Mouse (Mus musculus): Measurements from ENCODE around the gene Phlda2.

The Phlda2 gene

DNA sequence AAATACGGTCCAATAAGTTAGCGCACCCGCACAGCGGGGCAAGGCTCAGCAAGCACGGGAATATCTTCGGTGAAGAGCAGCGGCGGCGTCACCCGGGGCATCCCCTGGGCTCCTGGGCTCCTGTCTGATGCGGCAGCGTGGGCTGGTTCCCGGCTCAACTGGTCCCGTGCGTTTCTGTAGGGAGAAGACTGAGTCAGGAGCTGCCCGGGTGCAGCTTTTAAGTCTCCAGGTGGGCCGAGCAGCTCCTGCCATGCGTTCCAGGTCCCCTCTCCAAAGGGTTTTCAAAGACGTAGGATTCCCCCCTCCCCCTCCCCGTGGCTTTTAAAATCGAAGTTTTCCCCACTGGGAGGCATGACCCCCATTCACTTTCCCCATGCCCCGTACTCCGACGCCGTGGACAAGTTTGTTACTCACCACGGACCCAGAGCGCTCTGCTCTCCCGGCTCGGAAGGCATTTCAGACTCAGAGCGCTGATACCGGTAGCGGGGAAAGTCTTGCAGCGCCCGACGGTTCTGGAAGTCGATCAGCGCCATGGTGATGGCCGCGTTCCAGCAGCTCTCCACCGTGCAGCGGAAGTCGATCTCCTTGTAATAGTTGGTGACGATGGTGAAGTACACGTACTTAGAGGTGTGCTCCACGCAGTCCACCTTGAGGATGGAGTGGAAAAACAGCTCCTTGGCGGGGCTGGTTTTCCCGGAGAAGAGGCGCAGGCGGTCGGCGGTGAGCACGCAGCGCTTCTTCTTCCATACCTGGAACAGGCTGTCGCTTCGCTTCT is 1.1 kb downstream of the Phlda2 start:
- DNase-seq: no peak

DNA sequence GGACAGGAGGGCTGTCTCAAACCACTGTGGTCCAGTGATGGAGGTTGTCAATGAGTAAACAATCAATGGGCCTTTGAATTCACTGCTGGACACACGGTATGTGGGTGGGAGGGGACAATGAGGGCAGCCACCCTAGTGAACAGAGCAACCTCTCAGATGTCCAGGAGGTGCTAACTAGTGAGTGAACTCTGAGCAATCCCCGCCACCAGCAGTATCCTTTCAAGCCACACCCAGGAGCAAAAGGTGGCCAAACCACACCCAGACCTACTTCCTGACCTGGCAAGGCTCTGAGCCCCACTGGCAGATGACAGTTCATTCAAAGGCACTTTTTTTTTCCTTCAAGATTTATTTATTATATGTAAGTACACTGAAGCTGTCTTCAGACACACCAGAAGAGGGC is 2.0 kb downstream of the Phlda2 start:
- DNase-seq: no peak

DNA sequence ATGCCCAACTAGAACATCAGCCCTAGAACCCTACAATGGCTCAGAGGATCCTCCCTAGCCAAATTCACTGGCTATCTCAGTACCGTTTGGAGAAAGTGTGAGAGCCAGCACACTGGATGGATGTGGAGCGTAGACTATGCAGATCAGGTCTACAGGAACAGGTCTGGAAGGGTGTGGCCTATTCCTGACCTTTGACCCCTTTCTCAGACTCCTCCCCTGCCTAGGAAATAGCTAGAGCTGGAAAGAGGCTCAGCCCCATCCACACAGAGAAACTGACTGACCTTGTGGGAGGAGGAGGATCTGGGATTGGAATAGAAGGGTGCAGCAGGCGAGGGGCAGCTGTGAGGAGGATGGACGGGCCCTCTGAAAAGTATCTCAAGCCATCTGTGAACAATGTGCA is 4.4 kb downstream of the Phlda2 start:
- DNase-seq: no peak

DNA sequence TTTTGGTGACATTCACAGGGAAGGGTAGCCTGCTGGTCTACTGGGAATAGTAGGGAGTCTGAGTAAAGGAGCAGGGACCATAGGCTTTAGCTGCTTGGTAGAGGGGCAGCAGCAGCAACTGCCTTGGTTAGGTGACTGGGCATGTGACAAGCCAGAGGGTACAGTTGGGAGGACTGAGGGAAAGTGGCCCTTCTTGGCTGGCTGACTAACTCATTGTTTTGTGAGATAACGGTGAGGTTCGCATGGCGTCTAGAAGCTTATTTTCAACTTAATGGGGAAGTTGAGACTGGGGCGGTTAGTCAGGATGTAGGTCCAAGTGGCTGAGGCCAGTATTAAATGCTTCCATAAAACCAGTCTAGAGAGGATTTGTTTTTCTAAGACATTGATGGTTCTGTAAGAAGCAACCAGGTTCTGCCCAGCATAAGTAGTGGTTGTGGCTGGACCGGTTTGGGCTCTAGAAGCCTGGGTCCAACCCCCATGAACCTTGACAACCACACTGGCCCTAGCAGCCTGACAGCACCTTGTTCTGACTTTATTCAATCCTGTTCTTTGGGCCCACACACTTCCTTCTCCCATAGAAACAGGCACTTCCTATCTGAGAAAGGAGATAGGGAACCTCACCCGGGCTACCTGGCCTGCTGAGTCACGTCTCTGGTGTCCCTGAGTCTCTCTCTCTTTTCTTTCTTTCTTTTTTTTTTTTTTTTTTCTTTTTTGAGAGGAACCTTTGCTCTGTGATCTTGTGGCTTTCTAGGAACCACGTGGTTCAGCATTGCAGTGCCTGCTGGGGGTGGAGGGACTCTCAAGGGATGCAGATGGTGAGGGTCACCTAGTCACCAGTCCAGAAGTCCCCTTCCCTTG is 7.6 kb downstream of the Phlda2 start:
- no peak for DNase-seq

- DNase-seq: no peak
Observed at GRCm38 (mm10) chr7:143493616-143494126, 9.3 kb downstream of the Phlda2 start.

DNA sequence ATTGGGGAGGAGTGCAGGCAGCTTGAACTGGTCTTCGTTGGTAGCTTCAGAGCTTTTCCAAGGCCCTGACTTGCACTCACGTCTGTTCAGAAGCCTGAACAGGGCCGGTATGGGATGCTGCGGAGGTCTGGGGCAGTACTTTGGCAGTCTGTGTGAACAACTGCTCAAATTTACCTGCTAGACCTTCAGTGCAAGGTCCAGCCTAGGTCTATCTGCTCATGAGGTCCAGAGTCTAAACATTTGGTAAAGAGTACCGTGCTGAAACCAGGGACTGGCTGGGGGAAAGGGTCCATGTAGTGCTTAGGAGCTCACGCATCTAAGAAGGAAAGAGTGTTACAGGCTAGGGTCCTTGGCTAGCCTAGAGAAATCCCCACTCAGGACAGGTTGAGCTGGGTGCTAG is 13.2 kb downstream of the Phlda2 start:
- no peak for DNase-seq

DNA sequence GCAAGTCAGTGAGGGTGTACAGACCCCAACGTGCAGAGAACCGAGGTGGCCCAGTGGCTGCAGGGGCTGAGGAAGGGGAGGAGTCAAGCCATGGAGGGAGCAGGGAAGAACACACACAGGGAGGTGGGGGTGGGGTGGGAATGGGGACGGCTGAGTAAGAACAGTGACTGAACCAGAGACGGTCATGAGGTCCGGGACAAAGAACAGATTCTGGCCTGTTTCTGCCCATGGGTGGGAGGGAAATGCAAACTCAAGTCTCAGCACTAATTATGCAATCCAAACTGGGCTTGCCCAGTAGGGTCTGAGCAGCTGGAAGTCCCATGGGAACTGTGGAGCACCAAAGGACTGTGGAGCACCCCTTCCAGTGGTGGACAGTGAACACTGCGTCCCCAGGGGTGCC is 20.4 kb downstream of the Phlda2 start:
- no peak for DNase-seq

DNA sequence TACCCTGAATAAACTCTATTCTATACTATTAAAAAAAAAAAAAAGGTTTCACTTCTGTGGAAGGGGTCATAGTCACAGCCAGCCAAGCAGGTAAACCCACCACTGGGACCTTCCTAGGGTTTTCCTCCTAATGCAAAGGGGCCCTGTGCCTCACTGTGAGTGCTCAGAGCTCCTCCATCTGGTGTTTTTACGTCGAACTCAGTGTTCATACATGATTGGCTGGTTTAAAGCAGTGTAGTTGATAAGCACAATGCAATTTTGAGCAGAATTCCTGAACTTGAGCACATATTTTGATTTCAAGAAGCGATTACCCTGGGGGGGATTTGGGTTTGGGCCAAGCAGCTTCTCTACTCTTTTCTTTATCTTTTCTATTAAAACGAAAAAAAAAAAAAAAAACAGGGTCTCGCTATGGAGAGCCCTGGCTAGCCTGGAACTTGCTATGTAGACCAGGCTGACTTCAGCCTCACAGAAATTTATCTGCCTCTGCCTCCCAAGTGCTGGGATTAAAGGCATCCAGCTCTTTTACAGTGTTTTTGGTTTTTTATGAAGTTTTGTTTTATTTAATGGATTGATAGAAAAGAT is 21.1 kb downstream of the Phlda2 start:
- no peak for DNase-seq

GRCm38 (mm10) chr7:143480498-143480897 is 22.5 kb downstream of the Phlda2 start:
- DNase-seq: peak; percentile 68

DNA sequence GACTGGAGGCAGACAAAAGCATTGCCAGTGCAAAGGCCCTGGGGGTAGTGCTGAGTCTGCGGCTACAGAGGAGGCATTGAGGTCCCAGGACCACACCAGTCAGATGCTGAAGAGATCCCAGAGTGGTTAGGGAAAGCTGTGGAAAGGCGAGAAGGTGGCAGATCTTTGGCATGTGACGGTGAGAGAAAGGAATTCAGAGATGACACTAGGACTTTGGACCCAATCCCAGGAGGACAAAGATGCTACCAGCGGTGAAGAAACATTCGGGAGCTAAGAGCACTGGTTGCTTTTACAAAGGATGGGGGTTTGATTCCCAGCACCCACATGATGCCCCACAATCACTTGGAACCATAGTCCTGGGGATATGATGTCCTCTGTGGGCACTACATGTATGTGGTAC is 25.1 kb downstream of the Phlda2 start:
- DNase-seq: no peak

- no peak for DNase-seq
Observed at GRCm38 (mm10) chr7:143476702-143477335, 26.1 kb downstream of the Phlda2 start.

- no peak for DNase-seq
Observed at GRCm38 (mm10) chr7:143475876-143476275, 27.1 kb downstream of the Phlda2 start.

- peak; percentile 48 for DNase-seq
Observed at GRCm38 (mm10) chr7:143474811-143475210, 28.1 kb downstream of the Phlda2 start.

DNA sequence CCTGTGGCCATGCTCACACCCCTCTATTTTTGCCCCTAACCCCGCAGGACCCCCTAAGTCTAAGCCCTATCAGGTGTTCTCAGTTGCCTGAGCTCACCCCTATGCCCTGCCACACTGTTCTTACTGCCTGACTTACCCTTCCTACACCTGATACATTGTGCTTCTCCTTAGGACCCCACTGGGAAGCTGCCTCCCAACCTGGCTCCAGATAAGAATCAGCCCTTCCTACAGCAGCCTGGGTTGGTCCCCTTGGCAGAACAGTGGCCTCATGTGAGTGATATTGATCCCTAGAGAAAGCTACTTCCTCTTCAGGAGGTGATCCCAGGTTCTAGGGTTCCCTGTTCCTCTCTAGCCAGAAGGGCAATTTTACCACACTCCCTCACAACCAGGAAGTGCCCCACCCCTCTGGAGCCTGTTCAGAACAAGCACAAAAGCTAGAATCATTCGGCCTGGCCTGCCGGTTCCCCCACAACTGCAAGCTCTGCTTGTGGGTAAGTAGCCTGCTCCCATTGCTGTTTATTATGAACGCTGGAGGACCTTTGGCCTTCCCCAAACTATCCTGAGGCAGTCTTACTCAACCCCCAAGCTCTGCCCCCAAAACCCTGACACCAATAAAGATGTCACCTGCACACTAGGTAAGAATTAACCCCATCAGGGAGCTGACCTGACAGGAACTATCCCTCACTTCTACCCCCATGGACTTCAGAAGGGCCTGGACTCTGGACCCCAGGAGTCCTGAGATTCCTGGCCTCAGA is 29.4 kb downstream of the Phlda2 start, which contains the start of gene Slc22a18:
Gene Slc22a18, plus strand, starts transcription at position 390 of the 755 bp plus-strand sequence.
- peak; percentile 35 for DNase-seq

DNA sequence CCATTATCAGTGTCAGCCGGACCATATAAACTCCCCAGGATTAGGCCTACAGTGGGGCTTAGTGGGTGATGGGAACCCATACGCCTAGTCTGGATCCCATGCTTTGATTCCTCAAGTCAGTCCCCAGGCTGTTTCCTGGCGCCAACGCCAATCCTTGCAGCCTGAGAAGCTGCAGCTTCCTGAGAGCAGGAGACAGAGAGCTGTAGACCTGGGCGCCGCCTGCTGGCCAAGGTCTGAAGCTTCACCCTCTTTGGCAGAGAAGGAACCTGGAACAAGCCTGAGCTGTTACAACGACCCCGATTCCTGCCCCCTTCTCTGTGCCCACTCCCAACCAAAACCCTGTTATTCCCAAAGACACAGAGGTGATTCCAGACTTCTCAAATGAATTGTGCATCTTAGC is 33.0 kb downstream of the Phlda2 start:
- peak; percentile 74 for DNase-seq

DNA sequence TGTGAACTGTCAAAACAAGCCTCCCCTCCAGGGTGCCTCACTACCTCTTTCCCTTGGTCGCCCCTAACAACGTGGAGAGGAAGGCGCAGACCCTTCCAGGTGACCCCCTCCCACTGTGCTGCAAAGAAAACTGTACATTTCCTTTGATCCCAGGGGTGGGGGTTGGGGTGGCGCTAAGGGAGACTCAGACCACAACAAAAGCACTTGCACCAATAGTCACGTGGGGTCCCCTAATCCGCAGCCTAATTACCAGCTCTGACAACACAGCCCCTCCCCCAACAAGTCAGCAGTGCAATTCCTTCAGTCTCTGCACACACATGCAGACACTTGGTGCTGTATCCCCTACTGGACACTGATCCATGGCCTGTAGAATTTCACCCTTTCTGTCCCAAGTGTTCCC is 35.2 kb downstream of the Phlda2 start:
- DNase-seq: no peak

DNA sequence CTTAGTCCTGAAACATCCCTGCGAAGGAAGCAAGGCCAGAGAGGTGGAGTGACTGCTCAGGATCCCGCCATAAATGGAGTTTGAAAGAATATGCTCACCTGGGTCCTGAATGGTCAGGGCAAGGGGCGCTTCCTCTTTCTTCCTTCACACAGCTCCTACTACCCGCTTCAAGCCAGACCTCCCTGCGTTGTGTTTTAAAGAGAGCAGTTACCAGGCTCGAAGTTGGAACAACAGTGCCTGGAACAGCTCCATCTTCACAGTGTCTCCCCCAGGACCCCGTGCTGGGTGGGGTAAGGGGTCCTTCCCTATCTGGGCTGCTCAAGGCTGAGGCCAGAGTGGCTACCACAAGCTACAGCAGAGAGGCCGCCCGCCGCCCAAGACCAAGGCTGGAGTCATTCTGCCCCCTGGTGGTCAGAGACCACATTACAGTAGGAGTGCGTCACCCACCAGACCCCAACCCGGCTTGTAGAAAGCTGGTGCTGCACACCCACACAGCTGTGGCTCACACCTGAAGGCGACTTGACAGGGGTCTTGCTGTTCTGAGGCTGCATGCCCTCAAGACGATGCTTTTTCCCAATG is 36.8 kb downstream of the Phlda2 start:
- peak; percentile 72 for DNase-seq

GRCm38 (mm10) chr7:143464811-143465560 is 38.0 kb downstream of the Phlda2 start:
- DNase-seq: peak; percentile 72

DNA sequence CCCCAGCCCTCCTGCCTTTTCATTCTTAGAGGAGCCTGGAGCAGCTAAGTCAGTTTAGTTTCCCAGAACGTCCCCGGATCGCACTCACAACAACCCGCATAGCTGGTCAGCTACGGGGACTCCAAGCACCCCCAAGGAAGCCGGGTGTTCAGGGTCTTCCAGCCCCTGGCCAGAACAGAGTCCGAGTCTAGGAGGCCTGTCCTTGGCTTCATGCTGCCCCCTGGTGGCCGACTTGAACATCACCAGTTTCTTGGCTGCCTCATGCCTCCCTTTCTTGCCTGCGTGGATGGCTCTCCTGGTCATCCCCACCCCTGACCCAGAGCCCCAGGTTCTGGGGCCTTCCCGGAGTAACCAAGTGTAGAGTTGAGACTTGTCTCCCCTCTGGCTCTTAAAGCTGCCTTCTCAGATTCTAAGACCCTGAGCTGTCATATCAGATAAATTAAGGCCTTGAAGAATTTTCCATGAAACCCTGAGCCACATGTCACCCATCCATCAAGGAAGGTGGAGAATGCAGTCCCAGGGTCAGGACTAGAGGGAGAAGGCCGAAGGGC is 39.0 kb downstream of the Phlda2 start:
- peak; percentile 74 for DNase-seq

GRCm38 (mm10) chr7:143462516-143462915 is 40.4 kb downstream of the Phlda2 start:
- no peak for DNase-seq

GRCm38 (mm10) chr7:143461920-143462319 is 41.0 kb downstream of the Phlda2 start:
- no peak for DNase-seq

All from liver (tissue).